Mouse (Mus musculus): Measurements from ENCODE around the gene Bmp8b. TPM values are rescaled to one million over a fixed set of nuclear protein-coding genes. Genes with fewer than 3 reads are reported as not detected.

Bmp8b gene
- polyA plus RNA-seq, 1 experiment from 2014 or later = 0.24 TPM

Other genes with a start within 250 kb of the Bmp8b start
- 69.4 and 73.9 TPM in 2 replicates for gene Cap1, start 219.1 kb upstream of the Bmp8b start, polyA plus RNA-seq (2014; fragmentation: Nextera tagmentation; extraction: Ambion mirVana)
- gene Mfsd2a, start 144.0 kb upstream of the Bmp8b start, polyA plus RNA-seq (2014; fragmentation: Nextera tagmentation; extraction: Ambion mirVana) = 22.5 TPM in 2 replicates
- gene Mycl, start 109.5 kb upstream of the Bmp8b start, polyA plus RNA-seq (2014; fragmentation: Nextera tagmentation; extraction: Ambion mirVana) = 66.8 and 69.5 TPM in 2 replicates
- 21.6 and 24.4 TPM in 2 replicates for gene Trit1, start 88.6 kb upstream of the Bmp8b start, polyA plus RNA-seq (2014; fragmentation: Nextera tagmentation; extraction: Ambion mirVana)
- gene Oxct2b, start 11.1 kb downstream of the Bmp8b start, polyA plus RNA-seq (2014; fragmentation: Nextera tagmentation; extraction: Ambion mirVana) = not detected in 2 replicates
- 116 and 123 TPM in 2 replicates for gene Ppie, start 34.8 kb downstream of the Bmp8b start, polyA plus RNA-seq (2014; fragmentation: Nextera tagmentation; extraction: Ambion mirVana)
- gene Hpcal4, start 78.1 kb downstream of the Bmp8b start, polyA plus RNA-seq (2014; fragmentation: Nextera tagmentation; extraction: Ambion mirVana) = 0.41 and 0.60 TPM in 2 replicates
- gene Nt5c1a, start 96.3 kb downstream of the Bmp8b start, polyA plus RNA-seq (2014; fragmentation: Nextera tagmentation; extraction: Ambion mirVana) = not detected in 2 replicates
- gene Heyl, start 128.4 kb downstream of the Bmp8b start, polyA plus RNA-seq (2014; fragmentation: Nextera tagmentation; extraction: Ambion mirVana) = 7.1 and 7.9 TPM in 2 replicates
- gene Pabpc4, start 157.2 kb downstream of the Bmp8b start, polyA plus RNA-seq (2014; fragmentation: Nextera tagmentation; extraction: Ambion mirVana) = 46.6 and 47.0 TPM in 2 replicates
- not detected in 2 replicates for gene Oxct2a, start 218.5 kb downstream of the Bmp8b start, polyA plus RNA-seq (2014; fragmentation: Nextera tagmentation; extraction: Ambion mirVana)
- 0.13 and 0.23 TPM in 2 replicates for gene Bmp8a, start 238.1 kb downstream of the Bmp8b start, polyA plus RNA-seq (2014; fragmentation: Nextera tagmentation; extraction: Ambion mirVana)

Data from forebrain, embryonic 11.5 days (tissue).